Mouse (Mus musculus) T-cell, adult 2 months (primary cell): Measurements from ENCODE around the gene Ube2v1.

Experiments
- DNase-seq: peaks from one replicate; pipeline ENCODE4 v3.0.0; 2022; ENCODE audit warnings: low spot score

Ube2v1 gene

DNA sequence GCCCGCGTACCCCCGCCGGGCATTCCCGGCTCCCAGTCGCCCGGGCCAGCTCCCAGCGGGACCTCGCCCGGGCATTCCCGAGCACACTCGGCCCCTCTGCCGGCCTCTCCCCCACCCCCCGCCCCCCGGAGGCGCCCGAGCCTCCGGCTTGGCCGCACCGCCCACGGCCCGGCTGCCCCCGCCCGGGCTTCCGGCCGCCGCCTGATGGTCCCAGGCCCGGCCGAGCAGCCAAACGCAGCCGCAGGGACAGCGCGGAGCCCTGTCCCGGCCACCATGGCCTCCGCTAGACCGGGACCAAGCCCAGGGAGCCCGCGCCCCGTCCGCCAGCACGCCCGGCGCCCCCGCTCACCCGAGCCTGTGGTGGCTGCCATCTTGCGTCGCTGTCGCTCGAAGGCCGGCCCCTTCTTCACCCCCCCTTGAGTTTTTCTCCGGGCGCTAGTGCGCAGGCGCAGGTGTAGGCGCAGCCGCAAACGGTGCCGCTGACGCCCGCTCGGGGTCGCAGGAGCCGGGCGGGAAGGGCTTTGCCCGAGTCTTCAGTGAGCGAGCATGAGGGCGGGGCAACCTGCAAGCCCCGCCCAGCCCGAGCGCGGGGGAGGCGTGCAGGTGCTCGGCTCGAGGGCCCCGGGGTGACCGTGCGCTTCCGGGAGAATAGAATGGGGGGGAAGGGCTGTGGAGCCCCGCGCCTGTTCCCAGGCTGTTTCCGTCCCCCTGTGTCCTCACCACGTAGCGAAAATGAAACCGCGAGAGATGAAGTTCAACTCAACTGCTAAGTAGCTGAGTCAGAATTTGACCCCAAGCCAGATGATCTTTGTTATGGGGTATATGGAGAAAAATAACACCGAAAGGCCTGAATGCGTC, at the start of gene Ube2v1:
Gene Ube2v1, minus strand, starts transcription at position 505 of the 858 bp plus-strand sequence.
- DNase-seq = peak; percentile 99

DNA sequence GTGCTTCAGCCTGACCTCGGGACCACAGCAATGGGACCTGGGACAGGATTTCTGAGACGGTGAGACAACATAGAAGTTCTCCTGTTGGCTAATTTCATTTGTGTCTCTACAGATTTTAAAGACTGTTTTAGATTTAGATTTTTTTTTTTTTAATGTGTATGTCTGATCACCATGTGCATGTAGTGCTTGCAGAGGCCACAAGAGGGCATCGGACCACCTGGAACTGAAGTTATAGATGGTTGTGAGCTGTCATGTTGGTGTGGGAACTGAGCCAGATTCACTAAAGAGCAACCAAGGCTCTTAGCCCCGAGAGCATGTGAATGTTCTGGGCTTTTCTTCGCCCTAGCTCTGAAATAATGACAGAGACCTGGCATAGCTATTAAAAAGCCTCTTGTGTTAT, 48.8 kb upstream of the Ube2v1 start:
- peak; percentile 77 for DNase-seq

DNA sequence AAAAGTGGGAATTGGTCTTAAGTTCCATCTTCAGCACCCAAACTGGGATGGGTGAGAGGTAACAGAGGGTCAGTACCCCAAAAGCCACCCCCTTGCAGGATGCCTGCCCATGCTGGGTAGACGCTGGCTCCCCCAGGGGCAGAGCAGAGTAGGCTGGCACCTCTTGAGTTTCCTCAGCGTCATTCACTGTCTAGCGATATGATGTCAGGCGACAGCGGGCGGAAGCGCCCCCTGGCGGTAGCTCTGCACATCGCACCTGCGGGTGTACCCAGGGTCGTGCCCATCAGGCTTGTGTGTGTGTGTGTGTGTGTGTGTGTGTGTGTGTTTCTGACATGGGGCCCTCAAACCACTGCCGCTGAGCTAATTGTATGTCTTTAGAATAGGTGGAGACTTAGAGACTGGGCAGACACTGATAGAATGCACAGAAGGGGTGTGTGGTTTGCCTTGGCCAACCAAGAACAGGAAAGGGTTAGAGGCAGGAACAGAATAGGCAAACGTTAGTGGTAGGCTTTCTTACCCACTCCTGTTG, 48.1 kb upstream of the Ube2v1 start:
- DNase-seq = peak; percentile 93

DNA sequence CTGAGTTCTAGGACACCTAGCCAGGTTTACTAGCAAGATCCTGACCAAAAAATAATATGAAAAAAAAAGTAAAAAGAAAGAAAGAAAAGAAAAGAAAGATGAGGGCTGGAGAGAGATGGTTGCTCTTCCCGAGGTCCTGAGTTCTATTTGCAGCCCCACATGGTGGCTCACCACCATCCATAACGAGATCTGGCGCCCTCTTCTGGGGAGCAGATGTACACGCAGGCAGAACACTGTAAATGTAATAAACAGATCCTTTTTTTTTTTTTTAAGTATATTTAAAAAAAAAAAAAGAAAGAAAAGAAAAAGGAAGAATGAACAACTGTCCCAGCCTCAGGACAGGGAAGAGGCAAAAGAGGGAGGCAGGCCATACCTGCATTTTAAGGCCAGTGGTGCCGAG, 46.7 kb upstream of the Ube2v1 start:
- peak; percentile 35 for DNase-seq

DNA sequence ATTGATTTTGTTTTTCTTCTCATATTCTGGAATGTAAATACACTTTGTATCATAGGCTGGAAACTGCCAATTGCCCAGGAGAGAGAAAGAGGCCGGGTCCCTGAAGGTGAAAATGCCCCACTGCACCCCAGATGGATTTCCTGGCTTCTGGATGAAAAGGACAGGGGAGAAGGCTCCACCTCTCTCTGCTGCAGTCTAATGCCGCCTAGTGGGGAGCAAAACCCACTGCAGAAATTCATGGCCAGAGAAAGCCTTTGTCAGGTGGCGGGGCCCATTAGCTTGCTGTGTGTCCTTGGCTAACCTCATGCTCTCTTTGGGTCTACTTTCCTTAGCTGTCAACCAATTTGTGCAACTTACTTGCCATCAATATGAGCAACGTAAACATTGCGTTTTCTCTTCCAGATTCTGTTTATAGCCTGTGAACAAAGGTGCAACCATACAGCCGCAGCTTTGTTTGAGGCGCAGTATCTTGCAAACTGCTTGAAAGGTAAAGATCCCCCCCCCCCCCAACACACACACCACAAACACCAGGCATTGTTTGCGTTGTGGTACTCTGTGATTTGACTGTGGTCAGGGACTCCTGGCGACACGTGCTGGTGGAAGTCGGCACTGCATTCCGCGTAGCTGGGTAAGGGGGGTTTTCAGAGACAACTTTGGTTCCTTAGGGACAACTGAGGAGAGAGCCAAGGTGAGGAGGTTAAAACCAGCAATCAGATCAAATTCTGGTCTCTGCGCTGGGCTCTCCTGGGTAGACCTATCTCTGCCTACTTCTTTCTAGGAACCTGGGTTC, 43.4 kb upstream of the Ube2v1 start:
- DNase-seq = peak; percentile 42

DNA sequence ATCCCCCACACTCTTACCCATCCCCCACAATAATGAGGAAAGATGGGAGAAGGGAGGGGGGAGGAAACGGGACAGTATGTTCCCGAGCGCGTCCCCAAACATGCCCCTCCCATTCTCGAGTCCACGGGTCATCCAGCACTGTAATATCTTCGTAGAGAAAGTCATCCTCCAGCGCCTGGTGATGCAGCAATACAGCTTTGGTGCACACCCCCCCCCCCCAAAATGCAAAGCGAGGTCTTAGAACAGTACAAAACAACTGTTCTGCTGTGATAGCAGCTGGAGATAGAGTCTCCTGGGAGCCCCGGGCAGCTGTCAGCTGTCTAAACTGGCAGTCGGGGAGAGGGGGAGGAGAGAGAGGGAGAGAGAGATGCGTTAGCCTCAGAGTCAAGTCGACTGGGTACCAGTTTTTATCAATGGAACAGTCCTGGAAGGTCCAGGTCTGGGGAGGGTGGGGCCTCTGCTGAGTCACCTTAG, 40.4 kb upstream of the Ube2v1 start:
- DNase-seq = no peak

DNA sequence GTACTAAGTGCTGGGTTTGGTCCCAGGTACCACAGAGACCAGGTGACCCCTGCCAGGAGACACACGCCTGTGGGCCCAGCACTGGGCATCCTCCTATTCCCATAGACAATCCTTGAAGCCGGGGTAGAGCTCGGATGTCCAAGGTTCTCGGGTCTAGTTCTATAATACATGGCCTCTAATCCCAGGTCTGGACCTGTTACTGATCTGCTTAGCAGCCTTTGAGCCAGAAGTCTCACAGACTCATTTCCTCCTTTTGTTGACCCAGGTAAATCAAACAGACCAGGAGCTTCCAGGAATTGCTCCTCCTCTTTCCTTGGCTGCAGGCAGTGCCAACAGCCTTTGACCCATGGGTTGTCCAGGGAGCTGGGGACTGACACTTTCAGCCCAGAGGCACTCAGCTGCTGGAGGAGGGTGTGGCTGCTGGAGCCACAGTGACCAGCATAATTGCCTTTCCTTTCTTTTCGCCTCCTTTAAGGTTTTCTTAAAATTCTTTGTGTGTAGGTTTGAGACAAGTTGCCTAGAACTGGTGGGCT, 39.3 kb upstream of the Ube2v1 start:
- no peak for DNase-seq

DNA sequence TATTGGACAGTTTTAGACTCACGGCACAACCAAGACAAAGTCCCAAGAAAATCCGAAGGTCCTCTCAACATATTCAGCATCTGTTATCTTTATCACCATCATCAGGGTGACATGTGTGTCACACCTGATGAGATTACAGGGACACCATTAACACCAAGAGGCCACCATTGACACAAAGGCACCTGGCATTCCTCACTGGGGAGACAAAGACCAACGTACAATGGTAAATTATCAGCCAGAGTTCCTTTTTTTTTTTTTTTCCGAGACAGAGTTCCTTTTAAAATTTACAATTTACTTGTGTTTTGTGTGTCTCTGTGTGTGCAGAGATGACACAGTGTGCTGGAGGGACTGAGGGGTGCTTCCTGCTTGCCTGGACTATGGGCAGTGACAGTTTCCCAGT, 37.5 kb upstream of the Ube2v1 start:
- no peak for DNase-seq

DNA sequence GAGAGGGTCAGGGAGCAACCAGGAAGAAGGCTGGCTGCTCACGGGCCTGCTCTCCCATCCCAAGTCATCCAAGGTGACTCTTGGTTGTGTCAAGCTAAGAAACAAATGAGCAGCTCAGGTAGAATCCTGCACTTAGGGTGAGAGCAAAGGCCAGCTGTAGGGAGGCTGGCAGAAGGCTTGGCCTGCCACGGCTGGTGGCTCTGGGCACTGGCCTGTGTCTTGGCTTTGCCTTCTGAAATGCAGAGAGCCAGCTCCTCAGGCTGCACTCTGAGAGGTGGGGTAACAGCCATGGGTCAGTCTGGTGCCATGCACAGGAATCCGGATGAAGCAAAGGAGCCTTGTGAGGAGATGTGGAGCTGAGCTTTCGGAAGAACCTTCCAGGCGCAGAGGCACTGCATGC, 36.5 kb upstream of the Ube2v1 start:
- no peak for DNase-seq

DNA sequence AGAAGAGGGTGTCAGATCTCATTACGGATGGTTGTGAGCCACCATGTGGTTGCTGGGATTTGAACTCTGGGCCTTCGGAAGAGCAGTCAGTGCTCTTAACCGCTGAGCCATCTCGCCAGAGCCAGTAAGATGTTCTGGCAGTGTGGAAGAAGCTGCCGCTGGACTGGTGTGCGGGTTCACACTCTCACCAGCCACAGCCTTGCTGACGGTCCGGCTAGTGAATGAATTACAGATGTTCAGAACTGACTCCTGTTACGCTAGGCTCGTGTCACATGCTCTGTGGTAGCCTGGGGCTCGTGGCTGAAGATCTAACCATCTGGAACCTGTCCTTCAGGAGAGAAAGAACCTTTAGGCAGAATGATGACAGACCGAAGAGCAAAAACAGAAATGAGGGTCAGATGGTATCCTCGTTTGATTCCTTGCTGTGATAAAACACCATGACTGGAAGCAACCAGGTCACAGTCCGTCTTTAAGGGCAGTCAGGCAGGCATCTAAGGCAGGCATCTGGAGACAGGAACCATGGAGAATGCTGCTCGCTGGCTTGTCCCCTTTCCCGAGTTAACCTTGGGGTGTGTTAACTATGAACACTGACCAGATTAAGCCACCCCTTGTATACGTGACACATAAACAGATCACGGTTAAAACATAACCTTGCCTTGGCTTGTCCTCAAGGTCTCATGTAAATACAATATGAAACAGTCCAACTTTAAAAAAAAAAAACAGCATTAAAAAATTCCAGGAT, 34.2 kb upstream of the Ube2v1 start:
- no peak for DNase-seq

DNA sequence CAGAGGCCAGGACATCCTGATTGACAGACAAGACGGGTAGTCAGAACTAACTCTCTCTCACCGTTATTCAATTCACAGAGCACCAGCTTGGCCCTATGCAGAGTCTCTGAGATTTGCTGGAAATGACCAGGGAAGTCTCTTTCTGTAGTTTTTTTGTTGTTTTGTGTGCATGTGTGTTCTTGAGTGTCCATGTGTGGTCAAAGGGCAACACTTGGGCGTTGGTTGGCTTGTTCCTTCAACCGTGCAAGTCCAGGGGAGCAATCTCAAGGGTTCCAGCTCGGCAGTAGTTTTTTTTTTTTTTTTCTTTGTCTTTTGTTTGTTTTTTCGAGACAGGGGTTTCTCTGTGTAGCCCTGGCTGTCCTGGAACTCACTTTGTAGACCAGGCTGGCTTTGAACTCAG, 30.8 kb upstream of the Ube2v1 start:
- no peak for DNase-seq

DNA sequence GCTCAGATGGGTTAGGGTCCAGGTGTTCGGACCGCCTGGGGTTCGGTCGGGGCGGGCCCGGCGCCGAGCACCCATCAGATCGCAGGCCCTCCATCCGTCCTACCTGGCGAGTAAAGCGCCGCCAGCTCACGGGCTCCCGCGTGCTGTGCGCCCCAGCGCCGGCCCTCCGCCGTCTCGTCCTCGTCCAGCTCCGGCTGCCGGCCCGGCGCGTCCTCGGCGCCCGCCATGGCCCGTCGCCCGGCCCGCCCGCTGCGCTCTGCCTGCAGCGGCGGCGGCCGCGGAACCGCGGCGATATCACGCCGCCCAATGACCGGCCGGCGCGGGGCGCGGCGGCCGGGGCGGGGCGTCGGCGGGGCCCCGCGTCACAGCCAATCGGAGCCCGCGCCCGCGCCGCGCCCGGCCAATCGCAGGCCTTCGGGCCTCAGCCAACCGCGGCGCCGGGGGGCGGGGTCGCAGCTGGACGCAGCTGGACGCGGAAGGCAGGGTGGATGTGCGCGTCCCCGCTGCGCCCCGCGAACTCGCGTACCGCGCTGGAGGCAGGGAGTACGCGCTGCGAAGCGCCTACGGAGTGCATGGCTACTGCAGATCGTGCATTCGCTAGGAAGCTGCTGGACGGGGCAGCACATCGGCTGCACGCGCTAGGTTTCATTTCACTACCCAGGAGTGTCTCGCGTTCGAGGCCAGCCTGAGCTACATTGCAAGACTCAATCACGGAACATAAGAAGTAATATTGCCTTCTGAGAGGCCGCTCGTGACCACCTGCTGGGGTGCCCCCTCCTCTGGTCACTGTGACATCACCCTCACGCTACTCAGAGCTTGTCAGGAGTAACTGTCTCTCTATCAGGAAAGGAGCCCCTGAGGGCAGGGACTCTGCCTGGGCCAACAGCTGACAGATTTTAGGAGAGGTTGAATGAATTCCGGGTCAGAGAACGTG, 29.6 kb upstream of the Ube2v1 start, which contains the start of gene Gm20431:
Gene Gm20431, minus strand, starts transcription at position 227 of the 934 bp plus-strand sequence.
- peak; percentile 91 for DNase-seq

DNA sequence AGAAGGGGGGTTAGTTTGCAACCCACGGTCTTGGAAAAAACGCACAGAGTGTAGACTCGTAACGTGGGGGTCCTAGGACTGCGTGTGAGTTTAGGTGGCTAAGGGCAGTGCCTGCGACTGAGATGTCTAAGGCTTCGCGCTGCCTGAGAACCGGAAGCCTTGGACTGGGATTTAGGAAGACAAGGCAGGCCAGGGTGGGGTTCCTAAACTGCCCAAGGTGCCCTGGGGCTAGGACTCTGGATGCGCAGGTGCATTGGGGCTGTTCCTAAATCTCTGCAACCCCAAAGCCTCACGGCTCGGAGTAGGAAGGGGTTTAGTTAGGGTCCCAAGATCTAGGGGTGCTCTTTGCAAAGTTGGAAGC, 28.7 kb upstream of the Ube2v1 start:
- DNase-seq = peak; percentile 31

DNA sequence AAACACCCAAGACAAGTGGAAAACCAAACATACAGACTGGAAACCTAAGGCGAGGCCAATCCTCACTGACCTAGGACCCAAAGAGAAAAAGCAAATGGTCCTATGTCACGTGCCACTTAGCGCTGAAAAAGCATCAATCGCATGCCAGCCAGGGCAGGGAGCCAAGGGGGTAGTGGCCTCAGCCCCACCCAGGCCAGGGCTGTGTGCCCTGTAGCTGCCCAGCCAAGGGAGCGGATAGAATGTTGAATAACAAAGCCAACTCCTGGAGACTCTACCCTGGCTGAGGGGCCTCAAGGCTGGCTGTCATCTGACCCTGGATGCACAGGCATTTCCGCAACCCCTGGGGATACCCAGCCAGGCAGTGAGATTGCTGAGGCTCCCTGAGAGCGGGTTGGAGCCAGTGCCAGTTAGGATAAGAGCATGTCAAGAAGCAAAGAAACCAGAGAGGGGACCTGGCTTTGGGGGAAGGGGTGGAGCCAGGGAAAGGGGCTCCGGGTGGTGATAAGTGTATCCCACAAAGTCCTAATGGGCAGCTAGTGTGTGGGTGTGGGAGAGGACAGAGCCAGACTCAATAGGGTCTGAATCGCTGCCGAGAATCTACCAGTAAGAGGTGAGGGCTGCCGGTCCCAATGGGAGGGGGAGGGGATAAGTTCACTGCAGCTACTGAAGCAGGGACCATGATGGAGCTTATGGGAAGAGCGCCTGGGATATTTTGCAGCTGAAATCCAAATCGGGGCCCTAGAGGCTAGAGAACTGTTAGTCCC, 28.1 kb upstream of the Ube2v1 start:
- no peak for DNase-seq

DNA sequence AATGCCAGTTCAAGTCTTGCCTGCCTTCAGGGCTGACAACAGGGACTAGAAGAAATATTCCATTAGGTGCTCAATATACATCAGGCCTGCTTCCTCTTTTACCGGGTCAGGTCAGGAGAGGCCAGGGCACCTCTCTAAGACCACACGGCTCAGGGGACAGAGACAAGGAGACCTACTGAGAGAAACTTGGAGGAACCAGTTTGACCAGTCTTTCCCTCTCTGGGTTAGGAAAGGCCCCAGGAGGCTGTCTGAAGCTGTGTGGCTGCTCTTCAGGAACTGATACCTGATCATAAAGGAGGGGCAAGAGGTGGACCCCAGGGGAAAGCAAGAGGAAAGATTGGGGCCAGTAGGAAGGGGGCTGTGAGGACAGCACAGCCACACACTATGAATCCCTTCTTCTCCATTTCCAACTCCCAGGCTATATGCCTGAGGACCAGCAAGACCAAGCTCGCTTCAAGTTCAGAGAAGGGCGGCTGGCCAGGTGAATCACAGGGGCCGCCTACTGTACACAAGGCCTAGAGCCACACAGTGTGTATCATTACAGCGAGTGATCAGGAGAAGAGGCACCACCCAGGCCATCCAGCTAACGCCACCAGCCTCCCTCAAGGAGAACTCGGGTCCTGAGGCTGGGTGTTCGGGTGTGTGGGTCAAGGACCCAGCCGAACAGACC, 27.4 kb upstream of the Ube2v1 start:
- no peak for DNase-seq

DNA sequence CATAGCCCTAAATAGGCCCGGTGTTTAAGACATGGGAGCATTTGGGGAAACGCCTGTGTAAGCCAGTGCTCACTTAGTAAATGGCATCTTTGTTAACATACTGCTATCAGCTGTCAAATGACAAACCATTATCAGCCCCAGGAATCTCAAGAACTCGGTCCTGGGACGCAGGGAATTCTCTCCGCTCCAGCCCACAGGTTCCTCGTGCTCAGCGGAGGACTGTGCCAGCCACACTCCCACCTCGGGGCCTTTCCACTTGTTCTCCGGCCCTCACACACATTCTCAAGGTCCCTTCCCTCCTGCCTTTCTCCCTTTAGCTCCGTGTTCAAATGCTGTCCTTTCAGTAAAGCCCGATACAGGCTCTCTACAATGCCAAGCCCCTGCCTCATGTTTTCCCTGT, 26.8 kb upstream of the Ube2v1 start:
- DNase-seq = no peak

DNA sequence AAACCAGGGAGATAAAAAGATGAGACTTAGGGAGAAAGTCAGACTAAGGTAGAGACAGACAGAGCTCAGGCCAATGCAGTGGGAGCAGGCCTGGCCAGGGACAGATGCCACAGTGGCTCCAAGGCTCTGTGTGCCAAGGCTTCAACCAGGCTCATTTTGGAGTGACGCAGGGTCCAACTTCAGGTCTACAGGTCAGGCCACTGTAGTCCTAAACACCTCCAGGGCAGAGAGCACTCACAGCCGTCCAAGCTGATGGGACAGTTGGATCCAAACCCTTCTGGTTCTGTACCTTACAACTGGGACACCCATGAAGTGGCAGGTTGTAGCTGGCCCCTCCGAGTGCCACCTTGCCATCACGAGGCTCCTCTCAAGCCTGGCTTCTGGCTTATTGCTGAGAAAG, 26.1 kb upstream of the Ube2v1 start:
- DNase-seq = no peak

DNA sequence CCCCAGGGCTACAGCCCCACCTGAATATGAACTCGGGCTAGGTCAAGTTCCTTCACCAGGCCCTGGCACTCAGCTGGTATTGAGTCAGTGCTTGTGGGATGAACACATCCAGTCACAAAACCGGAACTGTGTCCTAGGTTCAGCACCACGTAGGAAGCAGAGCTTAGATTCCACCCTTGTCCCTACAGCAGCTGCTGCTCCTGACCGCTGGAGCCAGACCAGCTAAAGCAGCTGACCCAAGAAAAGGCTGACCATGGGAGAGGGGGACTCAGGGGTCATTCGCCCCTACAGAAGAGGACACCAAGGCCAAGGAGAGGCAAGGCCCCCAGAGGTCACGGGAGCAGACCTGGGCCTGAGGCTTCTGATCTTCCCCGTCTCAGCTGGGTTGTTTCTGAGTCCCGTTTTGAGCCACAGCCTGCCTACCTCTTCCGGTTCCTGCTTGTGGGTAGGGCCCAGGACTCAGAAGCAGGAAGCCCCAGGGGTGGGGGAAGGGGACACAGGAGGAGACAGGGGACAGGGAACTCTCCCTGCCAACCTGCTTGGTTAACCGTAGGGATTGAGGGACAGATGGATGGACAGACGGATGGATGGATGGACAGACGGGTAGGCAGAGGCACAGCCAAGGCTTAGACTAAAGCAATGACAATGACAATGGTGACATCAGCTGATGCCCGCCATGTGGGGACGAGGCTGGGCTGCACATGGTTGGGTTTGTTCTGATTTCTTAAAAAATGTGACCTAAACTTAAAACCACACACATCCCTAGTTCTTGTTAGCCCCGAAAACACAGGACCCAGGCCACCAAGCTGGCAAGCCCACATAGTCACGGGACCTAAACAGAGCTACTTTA, 25.0 kb upstream of the Ube2v1 start:
- DNase-seq = peak; percentile 88
